Mouse (Mus musculus): ENCODE data around the gene Gbf1.

DNA sequence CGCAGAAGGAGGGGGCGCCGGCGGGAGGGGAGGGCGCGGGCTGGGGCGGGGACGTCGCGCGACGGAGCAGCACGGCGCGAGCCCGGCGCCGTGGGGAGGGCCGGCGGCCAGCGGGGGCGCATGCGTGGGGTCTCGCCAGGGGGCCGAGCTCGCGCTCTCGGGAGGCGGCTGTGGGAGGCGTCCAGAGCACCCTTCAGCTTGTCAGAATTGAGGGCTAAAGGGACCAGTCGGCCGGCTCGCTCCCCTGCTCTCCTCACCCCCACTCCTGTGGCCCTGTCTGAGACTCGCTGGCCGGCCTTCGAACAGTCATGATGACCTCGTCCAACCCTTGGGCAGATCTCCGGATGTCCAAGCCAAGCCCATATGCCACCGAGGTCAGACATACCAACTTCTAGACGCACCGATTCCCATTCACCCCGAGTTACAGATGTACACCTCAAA, 165.7 kb downstream of the Gbf1 start:
- TF ChIP-seq CTCF (IDR thresholded peaks at IDR 0.05; ENCODE audit: low read depth) (no peak), EP300 (IDR thresholded peaks at IDR 0.05; ENCODE audit: low read depth) (no peak)

Measured in liver, postnatal 0 days (tissue).